17 mouse cellular contexts compared by ENCODE assay signal in the genomic region with DNA sequence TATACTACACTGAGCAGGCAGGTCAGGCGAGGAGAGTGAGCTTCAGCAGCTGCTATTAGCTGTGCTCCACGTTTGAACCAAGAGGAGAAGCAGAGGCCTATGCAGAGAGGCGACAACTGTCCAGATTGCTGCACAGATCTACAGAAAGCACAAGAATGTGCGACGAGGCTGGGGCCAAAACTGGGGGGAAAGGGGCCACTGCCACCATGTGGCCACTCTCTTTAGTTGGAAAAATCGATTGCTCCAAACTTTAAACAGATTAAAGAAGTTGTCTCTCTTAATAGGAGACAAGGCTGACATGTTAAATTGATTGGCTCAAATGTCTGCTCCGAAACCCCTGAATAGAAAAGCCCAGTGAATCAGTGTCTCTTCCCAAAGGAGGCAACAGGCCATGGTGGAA.
DNase-seq lines count a peak whose midpoint lies in the region; ATAC-seq and TF ChIP-seq lines count a peak whose summit lies in the region.
"Had no signal": no experiment of that assay in that cellular context is flagged by ENCODE, and none has a peak within 500 bp of the region (broad histone marks: within the 10 kb centered on the region; RNA-seq: fewer than 3 reads in every experiment).

No protein-coding gene starts in this region.

- WGBS in embryonic facial prominence, embryonic 14.5 days = 48% methylated on average over 7 of the region's 7 CpGs
- 66% methylated on average over 7 of the region's 7 CpGs for WGBS in embryonic facial prominence, embryonic 10.5 days
- WGBS in intestine, postnatal 0 days = 51% methylated on average over 7 of the region's 7 CpGs
- WGBS in intestine, embryonic 16.5 days = 54% methylated on average over 7 of the region's 7 CpGs
- WGBS in lung, postnatal 0 days = 44% methylated on average over 7 of the region's 7 CpGs

- H3K4me2 ChIP-seq in embryonic facial prominence, embryonic 14.5 days (ENCODE audit: low read depth, low read length) = no peak overlapping the region
- no peak overlapping the region for H3K4me2 ChIP-seq in intestine, postnatal 0 days (replicated peaks; ENCODE audit: low read depth)
- H3K4me2 ChIP-seq in intestine, embryonic 16.5 days (ENCODE audit: low read depth, low read length) = no peak overlapping the region
- H3K4me2 ChIP-seq in lung, postnatal 0 days (replicated peaks; ENCODE audit: low read depth, low read length) = no peak overlapping the region
- H3K4me2 ChIP-seq: embryonic facial prominence, embryonic 15.5 days; liver, embryonic 11.5 days; midbrain, embryonic 13.5 days had no signal

- H3K27me3 ChIP-seq in embryonic facial prominence, embryonic 14.5 days (replicated peaks; ENCODE audit: control insufficient read depth, insufficient read depth, low read length) = no peaks in the 10 kb centered on the region
- H3K27me3 ChIP-seq in embryonic facial prominence, embryonic 10.5 days (replicated peaks; ENCODE audit: low read depth, poor library complexity, severe bottlenecking) = no peaks in the 10 kb centered on the region
- no peaks in the 10 kb centered on the region for H3K27me3 ChIP-seq in intestine, postnatal 0 days (replicated peaks; ENCODE audit: control insufficient read depth, insufficient read depth, low read length)
- no peaks in the 10 kb centered on the region for H3K27me3 ChIP-seq in intestine, embryonic 16.5 days (replicated peaks; ENCODE audit: control insufficient read depth, insufficient read depth, low read length)
- H3K27me3 ChIP-seq in lung, postnatal 0 days (replicated peaks; ENCODE audit: insufficient read depth, low read length) = no peaks in the 10 kb centered on the region
- H3K27me3 ChIP-seq: embryonic facial prominence, embryonic 15.5 days; midbrain, embryonic 13.5 days had no signal

- H3K27ac ChIP-seq in embryonic facial prominence, embryonic 14.5 days (replicated peaks; ENCODE audit: low read depth, low read length) = no peak overlapping the region
- H3K27ac ChIP-seq in embryonic facial prominence, embryonic 10.5 days (replicated peaks) = no peak overlapping the region
- H3K27ac ChIP-seq in intestine, postnatal 0 days (ENCODE audit: low read depth, low read length) = no peak overlapping the region
- H3K27ac ChIP-seq in intestine, embryonic 16.5 days (ENCODE audit: low read length) = no peak overlapping the region
- H3K27ac ChIP-seq in lung, postnatal 0 days (ENCODE audit: low read length) = no peak overlapping the region
- H3K27ac ChIP-seq: embryonic facial prominence, embryonic 15.5 days; midbrain, embryonic 13.5 days had no signal

- DNase-seq in embryonic facial prominence, embryonic 14.5 days (ENCODE audit: low spot score) = peak; percentile 17
- no peak for DNase-seq in embryonic facial prominence, embryonic 10.5 days (ENCODE audit: low spot score)
- DNase-seq in lung, postnatal 0 days (ENCODE audit: low spot score) = no peak
- no peak for DNase-seq in lung, postnatal 25 days (ENCODE audit: low spot score)
- DNase-seq: cerebellum, adult 8-10 months; heart, adult 18-20 months; heart, postnatal 36 days; left cerebral cortex, postnatal 4 days; lung, adult 18-20 months; thymus, postnatal 36 days had no signal

- TF ChIP-seq EP300 in lung, postnatal 0 days (IDR thresholded peaks at IDR 0.05) = no peak

- no peak overlapping the region for H3K4me3 ChIP-seq in embryonic facial prominence, embryonic 14.5 days (ENCODE audit: low read depth, low read length)
- no peak overlapping the region for H3K4me3 ChIP-seq in embryonic facial prominence, embryonic 10.5 days
- no peak overlapping the region for H3K4me3 ChIP-seq in intestine, postnatal 0 days (ENCODE audit: low read depth, low read length)
- H3K4me3 ChIP-seq in intestine, embryonic 16.5 days (ENCODE audit: low read length) = no peak overlapping the region
- no peak overlapping the region for H3K4me3 ChIP-seq in lung, postnatal 0 days (ENCODE audit: low read depth, low read length)
- H3K4me3 ChIP-seq: embryonic facial prominence, embryonic 15.5 days; midbrain, embryonic 13.5 days; myocyte had no signal

- H3K9ac ChIP-seq in embryonic facial prominence, embryonic 14.5 days (ENCODE audit: low read depth, low read length) = no peak overlapping the region
- no peak overlapping the region for H3K9ac ChIP-seq in intestine, postnatal 0 days (ENCODE audit: low read depth, low read length)
- no peak overlapping the region for H3K9ac ChIP-seq in intestine, embryonic 16.5 days (ENCODE audit: low read depth, low read length)
- no peak overlapping the region for H3K9ac ChIP-seq in lung, postnatal 0 days (replicated peaks; ENCODE audit: low read depth)
- H3K9ac ChIP-seq: embryonic facial prominence, embryonic 15.5 days; midbrain, embryonic 13.5 days had no signal

- H3K36me3 ChIP-seq in embryonic facial prominence, embryonic 14.5 days (ENCODE audit: control insufficient read depth, insufficient read depth, low read length) = no peaks in the 10 kb centered on the region
- H3K36me3 ChIP-seq in embryonic facial prominence, embryonic 10.5 days (replicated peaks) = no peaks in the 10 kb centered on the region
- no peaks in the 10 kb centered on the region for H3K36me3 ChIP-seq in intestine, postnatal 0 days (ENCODE audit: control insufficient read depth, insufficient read depth)
- no peaks in the 10 kb centered on the region for H3K36me3 ChIP-seq in intestine, embryonic 16.5 days (ENCODE audit: control insufficient read depth, insufficient read depth, low read length)
- H3K36me3 ChIP-seq in lung, postnatal 0 days (ENCODE audit: insufficient read depth, low read length) = no peaks in the 10 kb centered on the region
- H3K36me3 ChIP-seq: embryonic facial prominence, embryonic 15.5 days; midbrain, embryonic 13.5 days had no signal

- no peak for ATAC-seq in embryonic facial prominence, embryonic 14.5 days (ENCODE audit: low read depth)
- no peak for ATAC-seq in intestine, postnatal 0 days
- no peak for ATAC-seq in intestine, embryonic 16.5 days
- no peak for ATAC-seq in lung, postnatal 0 days
- no peak for ATAC-seq in granulocyte monocyte progenitor cell, adult 5-6 weeks (replicated peaks; ENCODE audit: poor library complexity, severe bottlenecking)
- ATAC-seq: midbrain, embryonic 13.5 days had no signal

- peak; percentile 44 for TF ChIP-seq CTCF in intestine, postnatal 0 days (IDR thresholded peaks at IDR 0.05; ENCODE audit: low read depth)
- TF ChIP-seq CTCF in lung, postnatal 0 days (IDR thresholded peaks at IDR 0.05) = peak; percentile 26; the same call in 1 of the 2 replicates

- H3K4me1 ChIP-seq in embryonic facial prominence, embryonic 14.5 days (ENCODE audit: control insufficient read depth, insufficient read depth, low read length) = no peaks in the 10 kb centered on the region
- H3K4me1 ChIP-seq in embryonic facial prominence, embryonic 10.5 days = peaks cover 11% of the 10 kb centered on the region; the same call in 1 of the 2 replicates
- H3K4me1 ChIP-seq in intestine, postnatal 0 days (replicated peaks; ENCODE audit: control insufficient read depth, insufficient read depth, low read length) = no peaks in the 10 kb centered on the region
- H3K4me1 ChIP-seq in intestine, embryonic 16.5 days (ENCODE audit: control insufficient read depth, insufficient read depth, low read length) = no peaks in the 10 kb centered on the region
- no peaks in the 10 kb centered on the region for H3K4me1 ChIP-seq in lung, postnatal 0 days (ENCODE audit: insufficient read depth, low read depth, low read length)
- H3K4me1 ChIP-seq: embryonic facial prominence, embryonic 15.5 days; midbrain, embryonic 13.5 days had no signal

- H3K9me3 ChIP-seq in embryonic facial prominence, embryonic 14.5 days (ENCODE audit: control insufficient read depth, low read length) = no peaks in the 10 kb centered on the region
- no peaks in the 10 kb centered on the region for H3K9me3 ChIP-seq in embryonic facial prominence, embryonic 10.5 days
- H3K9me3 ChIP-seq in intestine, postnatal 0 days (ENCODE audit: control insufficient read depth) = no peaks in the 10 kb centered on the region
- no peaks in the 10 kb centered on the region for H3K9me3 ChIP-seq in intestine, embryonic 16.5 days (ENCODE audit: control insufficient read depth, low read length)
- H3K9me3 ChIP-seq in lung, postnatal 0 days (ENCODE audit: low read length) = no peaks in the 10 kb centered on the region
- H3K9me3 ChIP-seq: embryonic facial prominence, embryonic 15.5 days; midbrain, embryonic 13.5 days had no signal
